Mouse (Mus musculus) stomach, postnatal 0 days (tissue): ENCODE data around the gene Mettl9.

Experiments used
- CTCF ChIP-seq: IDR thresholded peaks from 2 replicates; pipeline ENCODE4 v1.5.1; 2016; ENCODE audit warnings: antibody characterized with exemption, low read depth, mild to moderate bottlenecking, moderate library complexity
- EP300 ChIP-seq: optimal IDR thresholded peaks from 2 replicates; pipeline ENCODE3; 2016; ENCODE audit warnings: antibody characterized with exemption

GRCm38 (mm10) chr7:121047624-121048023 is 13.4 kb downstream of the Mettl9 start:
- no peak for TF ChIP-seq CTCF
- TF ChIP-seq EP300: no peak
